Mouse (Mus musculus): Measurements from ENCODE around the gene Cfap43. TPM values are rescaled to one million over a fixed set of nuclear protein-coding genes. Genes with fewer than 3 reads are reported as not detected.
A peak's percentile ranks its signal among the peaks of the same experiment; 100 is the strongest.
"Not testable (repeated sequence)": the region's sequence is repeated elsewhere in the genome, so short reads cannot be mapped to it uniquely, and the experiment has no call there.

The Cfap43 gene
- polyA plus RNA-seq, 1 experiment = 0.94 TPM

DNA sequence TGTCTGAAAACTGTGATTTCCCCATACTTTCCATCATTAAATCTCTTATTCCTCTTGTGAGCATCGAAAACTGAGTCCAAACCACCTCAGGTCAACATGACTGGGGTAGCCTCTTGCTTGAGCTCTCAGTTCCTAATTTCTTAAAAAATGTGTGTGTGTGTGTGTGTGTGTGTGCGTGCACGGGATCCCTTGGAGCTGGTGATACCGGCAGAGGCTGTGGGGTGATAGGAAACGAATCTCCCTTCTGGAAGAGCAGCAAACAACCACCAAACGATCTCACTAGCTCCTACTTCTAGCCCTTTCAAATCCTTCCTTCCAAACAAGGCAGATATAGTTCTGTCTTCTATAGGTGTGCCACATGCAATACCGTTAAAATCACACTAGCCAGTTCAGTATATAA is 54.4 kb downstream of the Cfap43 start:
- no peak overlapping the region for H3K27ac ChIP-seq (ENCODE audit: insufficient read depth, low read length)
- peak overlapping the region; percentile 46; the same call in 1 of the 2 replicates for H3K4me3 ChIP-seq (ENCODE audit: insufficient read depth, low read length)
- peaks cover 2% of the 10 kb centered on the region; the same call in 1 of the 2 replicates for H3K4me1 ChIP-seq (ENCODE audit: control insufficient read depth, insufficient read depth, low read length)
- TF ChIP-seq CTCF (IDR thresholded peaks at IDR 0.05; ENCODE audit: extremely low read depth, insufficient read depth, low read length) (no peak), POLR2A (IDR thresholded peaks at IDR 0.05; ENCODE audit: extremely low read depth, insufficient read depth, low read length) (no peak)

DNA sequence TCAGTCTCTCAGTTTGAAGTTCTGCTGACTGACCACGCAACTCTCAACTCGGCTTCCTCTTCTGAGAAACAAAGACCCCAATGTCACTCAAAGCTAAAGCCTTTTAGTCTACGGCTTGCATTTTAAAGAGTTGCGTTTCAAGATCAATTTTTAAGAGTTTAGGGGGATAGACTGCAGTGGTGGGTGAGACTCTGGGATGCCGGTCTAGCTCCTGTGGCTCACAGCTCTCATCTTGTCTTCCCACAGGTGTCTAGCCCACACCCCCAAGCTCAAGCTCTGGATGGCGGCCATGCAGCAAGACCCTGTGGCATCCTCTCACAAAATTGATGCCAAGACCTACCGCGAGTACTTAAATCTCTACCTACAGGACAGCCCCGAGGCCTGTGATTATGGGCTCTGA is 55.0 kb downstream of the Cfap43 start:
- H3K4me3 ChIP-seq (ENCODE audit: insufficient read depth, low read length) = no peak overlapping the region
- TF ChIP-seq CTCF (IDR thresholded peaks at IDR 0.05; ENCODE audit: extremely low read depth, insufficient read depth, low read length) (no peak), POLR2A (IDR thresholded peaks at IDR 0.05; ENCODE audit: extremely low read depth, insufficient read depth, low read length) (no peak)
- H3K27ac ChIP-seq (ENCODE audit: insufficient read depth, low read length) = no peak overlapping the region
- peaks cover 2% of the 10 kb centered on the region; the same call in 1 of the 2 replicates for H3K4me1 ChIP-seq (ENCODE audit: control insufficient read depth, insufficient read depth, low read length)

DNA sequence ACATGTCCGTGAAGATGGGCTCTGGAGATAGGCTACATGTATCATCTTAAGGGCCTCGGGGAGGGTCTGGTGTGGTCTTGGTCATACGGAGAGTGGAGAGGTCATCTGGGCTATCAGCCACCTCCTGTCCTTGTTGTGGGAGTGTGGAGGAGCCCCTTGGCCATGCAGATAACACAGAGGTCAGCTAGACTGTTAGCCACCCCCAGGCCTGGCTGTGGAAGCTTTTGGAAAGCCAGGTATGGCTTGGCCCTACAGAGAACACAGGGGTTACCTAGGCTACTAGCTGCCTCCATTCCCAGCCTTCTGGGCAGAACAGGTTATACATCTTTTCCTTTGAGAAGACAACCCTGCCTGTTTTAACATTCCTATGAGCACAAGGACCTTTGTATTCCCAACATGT is 56.5 kb downstream of the Cfap43 start:
- TF ChIP-seq POLR2A (IDR thresholded peaks at IDR 0.05; ENCODE audit: extremely low read depth, insufficient read depth, low read length) = no peak
- no peak for TF ChIP-seq CTCF (IDR thresholded peaks at IDR 0.05; ENCODE audit: extremely low read depth, insufficient read depth, low read length)
- Histone ChIP-seq H3K4me3 (ENCODE audit: insufficient read depth, low read length) (no peak overlapping the region), H3K4me1 (ENCODE audit: control insufficient read depth, insufficient read depth, low read length) (peaks cover 2% of the 10 kb centered on the region; the same call in 1 of the 2 replicates), H3K27ac (ENCODE audit: insufficient read depth, low read length) (no peak overlapping the region)

DNA sequence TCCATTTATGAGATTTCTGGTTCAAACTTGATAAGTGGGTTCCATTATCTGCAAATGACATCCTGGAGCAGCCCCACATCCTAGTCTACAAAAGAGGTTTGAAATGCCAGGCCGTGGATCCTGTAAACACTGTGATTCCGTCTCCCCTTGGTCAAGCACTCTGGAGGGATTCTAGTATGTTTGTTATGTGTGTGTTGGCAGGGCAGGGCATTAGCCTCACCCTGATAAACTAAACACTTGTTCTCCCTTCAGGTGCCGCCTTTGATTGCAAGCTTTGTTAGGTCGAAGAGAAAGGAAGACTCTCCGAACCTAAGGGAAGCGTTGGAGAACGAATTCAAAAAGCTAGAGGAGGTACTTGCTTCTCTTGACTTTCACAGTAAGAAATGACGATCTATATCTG is 59.9 kb downstream of the Cfap43 start:
- no peak for TF ChIP-seq CTCF (IDR thresholded peaks at IDR 0.05; ENCODE audit: extremely low read depth, insufficient read depth, low read length)
- no peak for TF ChIP-seq POLR2A (IDR thresholded peaks at IDR 0.05; ENCODE audit: extremely low read depth, insufficient read depth, low read length)

DNA sequence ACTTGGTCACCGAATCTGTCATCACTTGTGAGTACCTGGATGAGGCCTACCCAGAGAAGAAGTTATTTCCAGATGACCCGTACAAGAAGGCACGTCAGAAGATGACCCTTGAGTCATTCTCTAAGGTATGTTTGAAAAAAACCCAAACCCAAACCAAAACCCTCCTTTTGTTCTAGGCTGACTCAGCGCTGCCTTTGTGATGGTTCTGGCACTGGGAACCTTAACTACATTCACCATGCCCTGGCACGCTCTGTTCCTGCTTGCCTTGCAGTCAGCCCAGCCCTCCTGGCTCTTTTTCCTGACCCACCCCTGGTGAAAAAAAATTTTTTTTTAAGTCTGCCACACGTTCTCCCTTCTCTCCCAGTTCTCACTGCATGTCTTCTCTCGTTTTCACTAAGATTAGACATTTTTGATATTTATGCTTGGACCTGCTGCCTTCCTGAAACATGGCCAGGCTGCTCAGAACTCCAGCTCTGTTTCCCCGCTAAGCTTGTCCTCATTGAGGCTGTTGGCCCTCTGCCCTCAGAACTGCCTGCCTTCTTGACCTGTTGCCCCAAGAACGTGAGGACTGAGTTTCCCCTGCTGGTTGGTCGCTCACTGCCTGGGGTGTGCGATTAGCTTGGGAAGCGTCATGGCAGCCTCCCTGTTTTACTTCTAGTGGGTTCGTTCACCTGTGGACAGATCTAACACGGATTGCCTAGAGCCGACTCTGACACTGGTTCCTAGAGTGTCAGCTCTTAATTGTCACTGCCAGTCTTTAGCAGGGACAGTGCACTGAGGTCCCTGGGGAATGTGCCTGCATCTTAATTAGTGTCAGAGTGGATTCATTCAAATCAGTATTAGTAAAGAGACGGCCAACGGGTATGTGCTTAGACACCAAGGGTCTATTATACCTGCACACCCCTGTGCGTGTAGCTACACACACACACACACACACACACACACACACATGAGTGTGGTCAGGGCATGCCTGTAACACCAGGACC is 60.8 kb downstream of the Cfap43 start:
- no peak overlapping the region for H3K27ac ChIP-seq (ENCODE audit: insufficient read depth, low read length)
- TF ChIP-seq POLR2A (IDR thresholded peaks at IDR 0.05; ENCODE audit: extremely low read depth, insufficient read depth, low read length) (no peak), CTCF (IDR thresholded peaks at IDR 0.05; ENCODE audit: extremely low read depth, insufficient read depth, low read length) (no peak)
- H3K4me1 ChIP-seq (ENCODE audit: control insufficient read depth, insufficient read depth, low read length) = no peaks in the 10 kb centered on the region; the same call in 1 of the 2 replicates
- H3K4me3 ChIP-seq (ENCODE audit: insufficient read depth, low read length) = no peak overlapping the region

More for the DNA sequence above, 59.9 kb downstream of the Cfap43 start:
- no peak overlapping the region for H3K27ac ChIP-seq (ENCODE audit: insufficient read depth, low read length)
- H3K4me3 ChIP-seq (ENCODE audit: insufficient read depth, low read length) = no peak overlapping the region
- H3K4me1 ChIP-seq (ENCODE audit: control insufficient read depth, insufficient read depth, low read length) = no peaks in the 10 kb centered on the region; the same call in 1 of the 2 replicates

DNA sequence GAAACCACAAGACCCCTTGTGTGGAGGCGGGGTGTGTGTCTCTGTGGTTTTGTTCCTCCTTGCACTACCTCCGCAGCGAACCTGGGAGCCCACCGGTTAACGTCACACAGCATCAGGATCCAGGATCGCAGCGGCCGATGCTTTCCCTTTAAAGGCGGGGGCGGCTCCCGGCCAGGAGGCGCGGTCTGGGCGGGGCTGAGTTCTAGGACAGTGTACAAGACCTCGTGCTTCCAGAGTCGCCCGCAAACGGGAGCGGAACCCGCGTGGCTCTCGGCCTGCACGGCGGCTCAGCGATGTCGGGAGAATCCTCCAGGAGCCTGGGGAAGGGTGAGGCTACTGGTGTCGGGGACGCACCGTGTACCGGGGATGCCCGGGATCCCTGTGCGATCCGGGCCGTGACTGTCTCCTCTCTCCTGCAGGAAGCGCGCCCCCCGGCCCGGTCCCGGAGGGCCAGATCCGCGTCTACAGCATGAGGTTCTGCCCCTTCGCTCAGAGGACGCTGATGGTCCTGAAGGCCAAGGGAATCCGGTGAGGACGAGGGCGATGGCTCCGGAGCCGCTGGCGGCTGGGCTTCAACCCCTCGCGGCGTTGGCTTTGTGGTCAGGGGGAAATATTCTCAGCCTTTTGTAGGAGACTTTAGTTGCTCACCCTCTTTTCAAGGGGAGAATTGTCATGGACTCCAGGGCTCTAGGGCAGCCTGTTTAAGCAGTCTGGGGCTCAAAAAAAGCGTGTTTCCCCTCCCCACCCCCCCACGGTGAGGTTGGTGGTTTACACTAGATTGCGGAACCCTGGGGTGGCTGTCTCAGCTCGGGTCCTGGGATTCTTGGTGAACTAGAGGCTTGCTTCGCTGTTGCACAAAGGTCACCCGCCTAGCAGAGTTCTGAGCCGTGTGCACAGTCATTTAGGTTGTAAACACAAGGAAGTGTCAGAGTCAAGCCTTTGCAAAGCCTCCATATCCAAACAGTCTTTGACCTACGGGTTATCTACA is 64.0 kb downstream of the Cfap43 start, which contains the start of gene Gsto1:
Gene Gsto1, plus strand, starts transcription at position 175 of the 988 bp plus-strand sequence.
- Histone ChIP-seq H3K27ac (ENCODE audit: insufficient read depth, low read length) (no peak within 1 kb of the TSS), H3K4me1 (ENCODE audit: control insufficient read depth, insufficient read depth, low read length) (no peaks in the 10 kb centered on the region; the same call in 1 of the 2 replicates), H3K4me3 (ENCODE audit: insufficient read depth, low read length) (peak within 1 kb of the TSS; percentile 45)
- TF ChIP-seq CTCF (IDR thresholded peaks at IDR 0.05; ENCODE audit: extremely low read depth, insufficient read depth, low read length) (no peak), POLR2A (IDR thresholded peaks at IDR 0.05; ENCODE audit: extremely low read depth, insufficient read depth, low read length) (peak; percentile 84)

DNA sequence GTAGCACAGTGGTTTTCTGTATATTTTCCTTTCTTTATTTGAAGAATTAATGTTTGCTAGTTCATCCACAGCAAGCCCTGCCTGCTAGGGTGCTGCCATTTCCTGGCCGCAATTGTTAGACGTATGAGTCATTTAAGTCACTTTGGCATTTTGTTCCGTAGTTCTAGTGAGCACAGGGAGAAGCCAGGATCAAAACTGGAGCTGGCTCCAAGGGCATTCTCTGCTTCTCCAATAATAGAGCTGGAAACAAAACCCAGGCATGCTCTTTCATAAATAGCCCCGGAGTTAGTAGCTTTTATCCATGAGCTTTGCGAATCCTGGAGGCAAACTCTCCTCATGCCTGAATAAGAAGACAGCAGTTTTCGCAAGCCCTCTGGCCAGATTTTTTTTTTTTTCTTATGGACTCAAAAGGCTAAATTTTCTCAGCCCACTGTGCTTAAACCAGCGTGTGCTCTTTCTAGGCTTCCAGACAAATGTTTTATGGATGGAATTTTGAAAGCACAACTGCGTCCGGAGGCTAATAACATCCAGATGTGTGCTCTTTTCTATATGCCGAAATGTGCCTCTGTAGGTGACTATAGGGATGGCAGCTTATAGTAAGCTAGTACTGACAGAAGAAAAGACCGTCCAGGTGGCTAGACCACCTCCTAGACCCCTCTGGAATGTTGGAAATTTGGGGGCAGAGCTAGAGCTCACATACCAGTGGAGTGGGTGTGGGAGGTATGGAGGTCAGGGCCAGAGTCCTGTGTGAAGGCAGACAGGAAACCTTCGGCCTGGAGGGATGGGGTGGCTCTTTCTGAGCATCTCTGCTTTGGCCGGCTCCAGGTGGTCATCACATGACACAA is 64.9 kb downstream of the Cfap43 start:
- H3K4me1 ChIP-seq (ENCODE audit: control insufficient read depth, insufficient read depth, low read length) = no peaks in the 10 kb centered on the region; the same call in 1 of the 2 replicates
- peak overlapping the region; percentile 45 for H3K4me3 ChIP-seq (ENCODE audit: insufficient read depth, low read length)
- H3K27ac ChIP-seq (ENCODE audit: insufficient read depth, low read length) = no peak overlapping the region
- no peak for TF ChIP-seq POLR2A (IDR thresholded peaks at IDR 0.05; ENCODE audit: extremely low read depth, insufficient read depth, low read length)
- TF ChIP-seq CTCF (IDR thresholded peaks at IDR 0.05; ENCODE audit: extremely low read depth, insufficient read depth, low read length) = no peak

DNA sequence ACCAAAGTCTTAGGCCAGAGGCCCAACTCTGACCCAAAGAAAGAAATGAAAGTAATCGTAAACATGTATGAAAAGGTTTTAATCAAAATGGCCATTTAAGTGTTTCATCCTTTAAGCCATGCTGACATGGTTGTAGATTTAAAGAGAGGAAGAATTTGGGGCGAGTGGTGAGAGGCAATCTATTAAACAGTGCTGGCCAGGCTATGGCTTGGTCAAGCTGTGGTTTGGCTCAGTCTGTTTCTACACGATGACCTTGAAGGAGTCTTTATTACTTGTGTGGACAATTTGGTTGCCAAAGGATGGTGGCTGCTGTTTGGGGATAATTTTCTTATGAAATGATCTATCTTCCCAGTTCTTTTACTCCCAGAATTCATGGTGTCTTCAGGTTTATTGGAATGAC is 66.0 kb downstream of the Cfap43 start:
- Histone ChIP-seq H3K4me3 (ENCODE audit: insufficient read depth, low read length) (no peak overlapping the region), H3K27ac (ENCODE audit: insufficient read depth, low read length) (no peak overlapping the region), H3K4me1 (ENCODE audit: control insufficient read depth, insufficient read depth, low read length) (no peaks in the 10 kb centered on the region; the same call in 1 of the 2 replicates)
- TF ChIP-seq CTCF (IDR thresholded peaks at IDR 0.05; ENCODE audit: extremely low read depth, insufficient read depth, low read length) (no peak), POLR2A (IDR thresholded peaks at IDR 0.05; ENCODE audit: extremely low read depth, insufficient read depth, low read length) (no peak)

DNA sequence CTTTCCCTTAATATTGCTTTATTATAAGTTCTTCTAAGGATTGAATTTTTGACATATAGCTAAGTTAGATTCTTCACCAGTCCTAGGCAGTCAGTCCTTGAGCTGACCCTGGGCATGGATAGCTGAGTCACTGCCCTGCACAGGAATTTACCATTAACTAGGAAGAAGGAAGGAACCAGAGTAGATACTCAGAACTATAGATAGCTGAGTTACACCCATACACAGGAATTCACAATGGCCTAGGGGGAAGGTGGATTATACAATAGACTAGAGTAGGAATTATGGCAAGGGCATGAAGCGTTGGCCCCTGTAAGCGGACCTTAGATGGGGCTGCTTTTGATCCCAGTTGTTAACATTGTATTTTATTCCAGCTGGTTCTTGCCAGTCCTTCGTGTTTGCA is 67.0 kb downstream of the Cfap43 start:
- not testable (repeated sequence) for H3K4me3 ChIP-seq (ENCODE audit: insufficient read depth, low read length); H3K4me1 ChIP-seq (ENCODE audit: control insufficient read depth, insufficient read depth, low read length); H3K27ac ChIP-seq (ENCODE audit: insufficient read depth, low read length)

Data from cortical plate, adult 2 months (tissue).